Mouse (Mus musculus) gastrocnemius, adult 2 months (tissue): ENCODE measurements around the gene Selenom. TPM values are rescaled to one million over a fixed set of nuclear protein-coding genes. Genes with fewer than 3 reads are reported as not detected.

ENCODE experiments used
- DNase-seq: peaks from one replicate; pipeline ENCODE4 v3.0.0; 2022
- H3K27ac ChIP-seq: fragments of 200-600 bp; 2 replicates; pipeline ENCODE4 v1.8.1; 2022; ENCODE audit warnings: mild to moderate bottlenecking
- H3K4me3 ChIP-seq: fragments of 200-600 bp; 2 replicates; pipeline ENCODE4 v1.8.1; 2022; ENCODE audit warnings: mild to moderate bottlenecking, moderate library complexity
- CTCF ChIP-seq: fragments of 200-600 bp; IDR thresholded peaks from 2 replicates; pipeline ENCODE4 v1.8.1; 2022; ENCODE audit warnings: antibody characterized with exemption, mild to moderate bottlenecking, moderate library complexity
- intact Hi-C: fragments of 180-260 bp; cut with DNase I; formaldehyde crosslinking; loops from one replicate; pipeline ENCODE4 v1.15.1; 2025
- long read RNA-seq, 2 experiments: library from polyadenylated mRNA; stranded (forward); transcript quantifications; one replicate each; pipeline ENCODE4 v2.0.0; 2021
- total RNA-seq, 2 experiments: library from RNA; stranded (reverse); gene quantifications; 2 replicates each; pipeline ENCODE4 v1.2.3; 2021

Gene Selenom
- total RNA-seq, result 10 to 100 TPM; 11.6 to 17.5 TPM
- long read RNA-seq, experiment 1, transcript Selenom-201 (5 exons, 707 nt), result major isoform, 17 of 20 reads
- long read RNA-seq, experiment 1, partial matches to known transcripts, result 0 of 20 reads
- long read RNA-seq, experiment 1, other reads (novel, unspliced or antisense), result 1 of 20 reads
- long read RNA-seq, experiment 2, transcript Selenom-201 (5 exons, 707 nt), result major isoform, 9 of 9 reads
- long read RNA-seq, experiment 2, partial matches to known transcripts, result 0 of 9 reads
- long read RNA-seq, experiment 2, other reads (novel, unspliced or antisense), result 0 of 9 reads

- peak; percentile 99; the same call in 1 of the 2 replicates for TF ChIP-seq CTCF
- intact Hi-C loops, result loop anchor here (1.0 to 10.0 kb wide), 3 partner anchors 42 to 167 kb away; no protein-coding TSS in a partner anchor
Observed at GRCm38 (mm10) chr11:3514529-3515054, at the start of gene Selenom. Gene Selenom, plus strand, starts transcription at chr11:3514684.

GRCm38 (mm10) chr11:3471448-3471850 is 43.0 kb upstream of the Selenom start:
- Histone ChIP-seq H3K27ac (no peak overlapping the region), H3K4me3 (no peak overlapping the region)
- intact Hi-C loops, result no loop called here
- no peak for TF ChIP-seq CTCF
- DNase-seq, result no peak

More at GRCm38 (mm10) chr11:3514529-3515054, at the start of gene Selenom:
- DNase-seq, result peak; percentile 95
- Histone ChIP-seq H3K27ac (peak within 1 kb of the TSS; percentile 87), H3K4me3 (peak within 1 kb of the TSS; percentile 86)

GRCm38 (mm10) chr11:3472484-3472883 is 42.0 kb upstream of the Selenom start:
- DNase-seq, result peak; percentile 90
- H3K4me3 ChIP-seq, result no peak overlapping the region
- peak; percentile 95 for TF ChIP-seq CTCF
- H3K27ac ChIP-seq, result no peak overlapping the region
- intact Hi-C loops, result loop anchor here (1.0 to 2.0 kb wide), 2 partner anchors 42 to 314 kb away; partner anchors contain the start of gene Selenom

DNA sequence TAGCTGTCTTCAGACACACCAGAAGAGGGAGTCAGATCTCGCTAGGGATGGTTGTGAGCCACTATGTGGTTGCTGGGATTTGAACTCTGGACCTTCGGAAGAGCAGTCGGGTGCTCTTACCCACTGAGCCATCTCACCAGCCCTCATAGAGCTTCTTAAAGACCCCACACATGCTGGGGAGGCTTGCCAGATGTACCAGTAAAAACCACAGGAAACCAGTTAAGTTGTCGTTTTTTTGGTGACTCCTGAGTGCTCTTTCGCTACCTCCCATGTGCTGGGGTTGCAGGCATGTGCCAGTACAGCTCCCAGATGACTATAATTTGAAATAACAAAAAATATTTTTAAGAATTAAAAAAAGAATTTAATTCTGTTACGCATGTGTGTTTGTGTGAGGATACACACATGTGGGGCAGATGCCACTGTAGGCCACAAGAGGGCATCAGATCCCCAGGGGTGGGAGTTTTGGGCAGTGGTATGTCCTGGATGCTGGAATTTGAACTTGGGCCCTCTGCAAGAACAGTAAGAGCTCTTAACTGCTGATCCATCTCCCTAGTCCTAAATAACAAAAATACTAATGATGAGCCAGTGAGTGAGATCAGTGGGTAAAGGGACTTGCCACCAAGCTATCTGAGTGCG is 39.9 kb upstream of the Selenom start:
- H3K4me3 ChIP-seq, result no peak overlapping the region
- intact Hi-C loops, result loop anchor here (5.0 kb wide), 1 partner anchor 158 kb away; no protein-coding TSS in a partner anchor
- H3K27ac ChIP-seq, result no peak overlapping the region
- peak; percentile 59 for DNase-seq
- peak; percentile 89 for TF ChIP-seq CTCF

GRCm38 (mm10) chr11:3475489-3475888 is 39.0 kb upstream of the Selenom start:
- Histone ChIP-seq H3K4me3 (no peak overlapping the region), H3K27ac (no peak overlapping the region)
- intact Hi-C loops, result loop anchor here (5.0 kb wide), 1 partner anchor 157 kb away; no protein-coding TSS in a partner anchor
- no peak for DNase-seq
- no peak for TF ChIP-seq CTCF

DNA sequence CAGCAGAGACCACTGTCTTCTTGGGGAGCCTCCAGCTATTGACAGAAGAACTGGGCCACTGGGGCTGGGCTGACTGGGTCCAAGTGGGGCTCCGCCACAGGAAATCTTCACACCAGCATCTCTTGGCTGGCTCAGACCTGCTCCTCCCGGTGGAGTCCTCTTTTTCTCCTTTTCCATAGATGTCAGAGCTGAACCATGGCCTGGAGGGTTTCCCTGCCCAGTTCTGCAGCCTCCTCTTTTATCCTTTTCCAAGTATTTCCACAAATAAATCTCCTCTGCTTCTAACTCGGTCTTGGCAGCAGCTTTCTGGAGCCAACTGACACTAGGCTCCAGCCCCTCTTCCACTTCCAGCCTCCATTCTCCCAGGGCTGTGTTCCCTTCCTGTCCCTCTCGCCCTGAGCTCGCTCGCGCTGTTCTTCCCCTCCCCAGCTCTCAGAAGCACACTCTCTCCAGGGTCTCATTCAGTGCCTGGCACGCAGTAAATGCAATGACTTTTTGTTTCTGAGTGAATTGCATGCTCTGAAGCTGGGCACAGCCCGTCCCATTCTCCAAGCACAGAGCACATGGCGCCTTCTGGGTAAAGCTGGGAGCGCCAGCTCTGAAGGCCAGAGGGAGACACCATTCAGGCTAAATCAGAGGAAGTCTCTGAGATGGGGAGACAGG is 30.4 kb upstream of the Selenom start:
- intact Hi-C loops, result no loop called here
- TF ChIP-seq CTCF, result no peak
- no peak for DNase-seq
- Histone ChIP-seq H3K27ac (no peak overlapping the region), H3K4me3 (no peak overlapping the region)

GRCm38 (mm10) chr11:3486349-3486748 is 28.1 kb upstream of the Selenom start:
- Histone ChIP-seq H3K4me3 (no peak overlapping the region), H3K27ac (no peak overlapping the region)
- TF ChIP-seq CTCF, result no peak
- intact Hi-C loops, result no loop called here
- no peak for DNase-seq

GRCm38 (mm10) chr11:3487952-3488570 is 26.4 kb upstream of the Selenom start, which contains the start of gene Pla2g3:
Gene Pla2g3, plus strand, starts transcription at chr11:3488284.
- no peak within 1 kb of the TSS for H3K4me3 ChIP-seq
- intact Hi-C loops, result no loop called here
- TF ChIP-seq CTCF, result no peak
- no peak within 1 kb of the TSS for H3K27ac ChIP-seq
- no peak for DNase-seq

DNA sequence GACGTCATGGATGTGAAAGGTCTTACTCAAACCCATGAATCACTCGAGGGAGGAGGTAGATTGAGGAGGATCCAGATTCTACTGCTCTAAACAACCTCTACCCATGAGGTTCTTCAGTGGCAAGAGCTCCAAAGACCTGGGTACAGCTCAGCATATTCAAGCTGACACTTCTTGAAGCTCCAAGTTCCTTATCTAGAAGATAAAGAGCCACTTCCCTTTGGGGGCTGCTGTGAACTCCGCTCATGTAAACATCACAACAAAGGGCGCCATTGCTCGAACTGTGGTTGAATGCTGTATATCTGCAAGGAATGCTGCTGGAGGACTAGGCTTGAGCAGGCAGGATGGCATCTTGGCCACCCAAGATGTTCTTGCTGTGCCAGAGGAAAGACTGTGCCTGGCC is 25.4 kb upstream of the Selenom start:
- Histone ChIP-seq H3K4me3 (no peak overlapping the region), H3K27ac (no peak overlapping the region)
- TF ChIP-seq CTCF, result no peak
- intact Hi-C loops, result no loop called here
- no peak for DNase-seq

- Histone ChIP-seq H3K4me3 (no peak overlapping the region), H3K27ac (no peak overlapping the region)
- no peak for TF ChIP-seq CTCF
- no peak for DNase-seq
- intact Hi-C loops, result no loop called here
Observed at GRCm38 (mm10) chr11:3492748-3493147, 21.7 kb upstream of the Selenom start.

GRCm38 (mm10) chr11:3494857-3495256 is 19.6 kb upstream of the Selenom start:
- intact Hi-C loops, result no loop called here
- no peak overlapping the region for H3K4me3 ChIP-seq
- no peak overlapping the region for H3K27ac ChIP-seq
- DNase-seq, result no peak
- no peak for TF ChIP-seq CTCF

DNA sequence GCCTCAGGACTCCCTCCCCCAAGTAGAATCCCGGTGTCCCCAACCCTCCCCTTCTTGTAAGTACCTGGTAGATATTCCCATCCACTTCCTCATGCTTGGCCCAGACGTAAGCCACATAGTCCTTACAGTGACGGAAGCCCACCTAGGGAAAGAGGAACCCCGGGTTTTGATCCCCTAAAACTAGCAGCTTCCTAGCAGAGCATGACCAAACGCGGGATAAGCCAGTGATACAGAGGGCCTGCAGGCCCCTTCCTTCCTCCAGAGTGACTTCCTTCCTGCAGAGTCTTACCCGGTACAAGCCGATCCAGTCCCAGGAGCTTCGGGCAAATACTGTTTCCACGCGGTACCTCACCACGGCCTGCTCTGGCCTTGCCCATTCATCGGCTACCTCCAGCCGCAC is 19.0 kb upstream of the Selenom start:
- DNase-seq, result no peak
- TF ChIP-seq CTCF, result no peak
- no peak overlapping the region for H3K27ac ChIP-seq
- H3K4me3 ChIP-seq, result no peak overlapping the region
- intact Hi-C loops, result no loop called here
